Mouse (Mus musculus) heart, adult 2 months (tissue): ENCODE results near the gene Tmem247.
A peak's percentile ranks its signal among the peaks of the same experiment; 100 is the strongest.

Source experiments
- EP300 ChIP-seq: fragments of 200-500 bp; IDR thresholded peaks from 2 replicates; pipeline ENCODE4 v1.6.1; 2011; ENCODE audit warnings: low read depth, low read length, control low read depth; ENCODE audit not compliant: insufficient read depth
- POLR2A ChIP-seq: fragments of 200-500 bp; IDR thresholded peaks from 2 replicates; pipeline ENCODE4 v1.6.1; 2011; ENCODE audit warnings: mild to moderate bottlenecking, low read depth, low read length, control low read depth; ENCODE audit not compliant: insufficient read depth

DNA sequence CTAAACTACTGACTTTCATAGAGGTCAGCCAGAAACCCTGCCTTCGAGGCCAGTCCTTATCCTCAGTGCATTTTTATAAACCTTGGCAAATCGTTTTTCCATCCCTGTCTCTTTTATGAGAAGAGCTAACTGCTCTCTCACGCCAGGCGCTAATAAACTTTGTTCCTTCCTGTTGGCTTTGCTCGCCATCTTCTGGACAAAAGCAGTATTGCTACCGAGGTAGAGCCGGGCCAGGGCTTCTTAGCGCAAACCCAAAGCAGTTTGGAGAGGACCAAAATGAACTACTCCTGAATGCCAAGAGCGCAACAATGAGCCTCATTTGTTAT is 11.0 kb upstream of the Tmem247 start:
- no peak for TF ChIP-seq POLR2A
- peak; percentile 89 for TF ChIP-seq EP300
